Mouse (Mus musculus): ENCODE results near the gene Sh3pxd2a.

DNA sequence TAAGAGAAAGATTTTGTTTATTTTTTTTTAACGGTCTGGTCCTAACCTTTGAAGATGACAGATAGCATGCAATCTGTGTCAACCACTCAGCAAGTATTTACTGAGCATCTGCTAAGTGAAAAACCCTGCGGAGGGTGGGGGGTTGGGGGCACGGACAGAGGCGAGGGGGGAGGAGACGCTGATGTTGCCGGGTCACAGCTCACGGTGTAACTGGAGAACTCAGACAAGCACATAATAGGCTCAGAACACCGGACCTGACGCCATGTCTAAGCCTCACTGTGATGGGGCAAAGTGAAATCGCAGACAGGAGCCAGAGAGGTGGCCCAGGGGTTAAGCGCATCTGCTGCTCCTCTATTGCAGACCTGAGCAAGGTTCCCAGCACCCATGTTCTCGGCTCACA, 19.7 kb downstream of the Sh3pxd2a start:
- no peak for TF ChIP-seq POLR2A (IDR thresholded peaks at IDR 0.05; ENCODE audit: low read depth, low read length)
- no peak for TF ChIP-seq MAX (IDR thresholded peaks at IDR 0.05; ENCODE audit: low read length)
- no peak for TF ChIP-seq CTCF (conservative IDR thresholded peaks at IDR 0.05 in 1 of 2, IDR thresholded peaks at IDR 0.05 in 1 of 2; ENCODE audit: low read depth in 2 of 2, low read length in 2 of 2)
- TF ChIP-seq USF1 (IDR thresholded peaks at IDR 0.05; ENCODE audit: low read depth, low read length), result no peak
- TF ChIP-seq TCF12 (IDR thresholded peaks at IDR 0.05; ENCODE audit: low read depth, low read length), result no peak
- TF ChIP-seq SMC3 (IDR thresholded peaks at IDR 0.05; ENCODE audit: low read depth, low read length), result no peak

Data from CH12.LX (cell line).